Mouse (Mus musculus) CH12.LX (cell line): ENCODE data around the gene Nr1i3. TPM values are rescaled to one million over a fixed set of nuclear protein-coding genes. Genes with fewer than 3 reads are reported as not detected.
A peak's percentile ranks its signal among the peaks of the same experiment; 100 is the strongest.

Source experiments
- DNase-seq: peaks from one replicate; pipeline ENCODE4 v3.0.0-alpha.2; 2013; ENCODE audit errors: extremely low read depth
- H3K27ac ChIP-seq: 2 replicates; pipeline ENCODE4 v1.5.1; 2012; ENCODE audit warnings: low read depth, mild to moderate bottlenecking, control low read depth, moderate library complexity; ENCODE audit not compliant: insufficient read depth
- H3K27me3 ChIP-seq: replicated peaks from 2 replicates; pipeline ENCODE3; 2012; ENCODE audit warnings: inconsistent platforms
- H3K36me3 ChIP-seq, 2 experiments: replicated peaks in 1 of 2; 2 replicates each; pipeline versions ENCODE3 to v1.6.1; 2012; ENCODE audit warnings: inconsistent platforms in 1 of 2, low read length in 1 of 2, mild to moderate bottlenecking in 1 of 2, mixed read lengths in 1 of 2, moderate library complexity in 1 of 2; ENCODE audit not compliant: control insufficient read depth in 1 of 2, insufficient read depth in 1 of 2
- H3K4me1 ChIP-seq, 2 experiments: 2 replicates each; pipeline ENCODE4 v1.6.1; 2012; ENCODE audit warnings: inconsistent platforms in 1 of 2, moderate library complexity in 1 of 2; ENCODE audit not compliant: insufficient read depth in 2 of 2, control insufficient read depth in 1 of 2
- H3K4me2 ChIP-seq: 2 replicates; pipeline ENCODE4 v1.6.1; 2012; ENCODE audit warnings: low read depth, mild to moderate bottlenecking, control low read depth; ENCODE audit not compliant: poor library complexity, insufficient read depth, severe bottlenecking
- H3K4me3 ChIP-seq, 3 experiments: fragments of 150-350 bp in 1 of 3; sonication (generic) in 1 of 3; replicated peaks in 1 of 3; 2 replicates each; pipeline versions ENCODE3 to v1.5.1; 2011 to 2012; ENCODE audit warnings: low read depth in 2 of 3, low read length in 2 of 3, mild to moderate bottlenecking in 2 of 3, moderate library complexity in 2 of 3, control low read depth in 1 of 3, improper control_type of control experiment in 1 of 3, inconsistent platforms in 1 of 3, mixed read lengths in 1 of 3; ENCODE audit not compliant: poor library complexity in 1 of 3
- H3K79me2 ChIP-seq: replicated peaks from 2 replicates; pipeline ENCODE4 v1.6.1; 2012; ENCODE audit warnings: mild to moderate bottlenecking, moderate library complexity; ENCODE audit not compliant: control insufficient read depth, poor library complexity, insufficient read depth, severe bottlenecking; ENCODE audit errors: extremely low read depth
- H3K9ac ChIP-seq: 2 replicates; pipeline ENCODE4 v1.6.1; 2012; ENCODE audit warnings: low read depth, mild to moderate bottlenecking, control low read depth, moderate library complexity; ENCODE audit not compliant: insufficient read depth
- H3K9me3 ChIP-seq: replicated peaks from 2 replicates; pipeline ENCODE3; 2012; ENCODE audit warnings: low read length, inconsistent platforms, mixed read lengths
- BHLHE40 ChIP-seq: IDR thresholded peaks from 2 replicates; pipeline ENCODE4 v1.6.1; 2011; ENCODE audit warnings: mild to moderate bottlenecking, low read depth, low read length, improper control_type of control experiment
- E2F4 ChIP-seq: IDR thresholded peaks from 2 replicates; pipeline ENCODE4 v1.6.1; 2011; ENCODE audit warnings: low read depth, low read length, improper control_type of control experiment; ENCODE audit not compliant: insufficient replicate concordance
- ELF1 ChIP-seq: IDR thresholded peaks from 2 replicates; pipeline ENCODE4 v1.6.1; 2014; ENCODE audit warnings: low read depth, mild to moderate bottlenecking, inconsistent platforms, low read length, improper control_type of control experiment
- HCFC1 ChIP-seq: IDR thresholded peaks from 2 replicates; pipeline ENCODE4 v1.6.1; 2012; ENCODE audit warnings: low read depth, mild to moderate bottlenecking, inconsistent platforms, low read length, improper control_type of control experiment
- JUND ChIP-seq: conservative IDR thresholded peaks from 2 replicates; pipeline ENCODE4 v1.6.1; 2011; ENCODE audit warnings: low read depth, low read length, improper control_type of control experiment
- MAFK ChIP-seq: IDR thresholded peaks from 2 replicates; pipeline ENCODE4 v1.6.1; 2011; ENCODE audit warnings: low read length, improper control_type of control experiment; ENCODE audit not compliant: insufficient replicate concordance
- MAX ChIP-seq: IDR thresholded peaks from 2 replicates; pipeline ENCODE4 v1.6.1; 2011; ENCODE audit warnings: low read length, improper control_type of control experiment
- MAZ ChIP-seq: IDR thresholded peaks from 2 replicates; pipeline ENCODE4 v1.6.1; 2012; ENCODE audit warnings: low read depth, mild to moderate bottlenecking, inconsistent platforms, low read length, improper control_type of control experiment, moderate library complexity
- MXI1 ChIP-seq: IDR thresholded peaks from 2 replicates; pipeline ENCODE4 v1.6.1; 2011; ENCODE audit warnings: mild to moderate bottlenecking, low read depth, low read length, improper control_type of control experiment
- MYC ChIP-seq: IDR thresholded peaks from 2 replicates; pipeline ENCODE4 v1.6.1; 2011; ENCODE audit warnings: low read depth, mild to moderate bottlenecking, improper control_type of control experiment, low read length
- POLR2A ChIP-seq: IDR thresholded peaks from 2 replicates; pipeline ENCODE4 v1.6.1; 2011; ENCODE audit warnings: low read depth, mild to moderate bottlenecking, improper control_type of control experiment, low read length
- POLR2AphosphoS2 ChIP-seq: IDR thresholded peaks from 2 replicates; pipeline ENCODE4 v1.6.1; 2011; ENCODE audit warnings: low read depth, low read length, improper control_type of control experiment
- SIN3A ChIP-seq: IDR thresholded peaks from 2 replicates; pipeline ENCODE4 v1.6.1; 2012; ENCODE audit warnings: low read length, improper control_type of control experiment, inconsistent platforms
- SMC3 ChIP-seq: IDR thresholded peaks from 2 replicates; pipeline ENCODE4 v1.6.1; 2011; ENCODE audit warnings: low read depth, low read length, improper control_type of control experiment
- USF1 ChIP-seq: IDR thresholded peaks from 2 replicates; pipeline ENCODE4 v1.6.1; 2014; ENCODE audit warnings: low read depth, mild to moderate bottlenecking, inconsistent platforms, low read length, improper control_type of control experiment
- ZC3H11A ChIP-seq: IDR thresholded peaks from 2 replicates; pipeline ENCODE4 v1.6.1; 2012; ENCODE audit warnings: low read depth, mild to moderate bottlenecking, inconsistent platforms, low read length, improper control_type of control experiment
- dilution Hi-C: fragments of 300-500 bp; cut with MboI; formaldehyde crosslinking; loops from 2 replicates; pipeline ENCODE4 v1.14.3; 2020; ENCODE audit warnings: low sequenced_read_pairs; ENCODE audit not compliant: extremely low pct_unique_long_range_greater_than_20kb, extremely low pct_ligation_motif_present
- in situ Hi-C: fragments of 300-500 bp; cut with MboI; formaldehyde crosslinking; loops from 3 replicates; pipeline ENCODE4 v1.14.3; 2019; ENCODE audit warnings: low sequenced_read_pairs, low pct_ligation_motif_present, low pct_unique_long_range_greater_than_20kb, mixed read lengths
- polyA plus RNA-seq: library from polyadenylated mRNA; unstranded; fragments of >175 nt; gene quantifications from 2 replicates; pipeline ENCODE4 v1.2.1, GENCODE M21; 2012; ENCODE audit warnings: low read depth; ENCODE audit not compliant: insufficient read length
- total RNA-seq, 2 experiments: library from RNA; depleted of rRNA; stranded (reverse); fragments of 300-350 nt in 1 of 2; fragments of >200 nt in 1 of 2; gene quantifications; 2 replicates each; pipeline ENCODE4 v1.2.3; 2012 to 2014

The Nr1i3 gene
- total and polyA plus RNA-seq, 3 experiments = 0.23 to 1.2 TPM; not detected in 1

GRCm38 (mm10) chr1:171247916-171248315 is 34.1 kb downstream of the Nr1i3 start:
- no peak overlapping the region for H3K27ac ChIP-seq

GRCm38 (mm10) chr1:171248386-171249226 is 34.8 kb downstream of the Nr1i3 start:
- H3K4me2 ChIP-seq = no peak overlapping the region
- H3K79me2 ChIP-seq = peaks cover 20% of the 10 kb centered on the region
- no peaks in the 10 kb centered on the region for H3K9me3 ChIP-seq
- H3K27me3 ChIP-seq = peaks cover 11% of the 10 kb centered on the region
- dilution Hi-C loops (no loop called here), in situ Hi-C loops (no loop called here)
- H3K4me1 ChIP-seq = peaks cover 17 to 51% of the 10 kb centered on the region in 2 experiments
- DNase-seq = no peak
- TF ChIP-seq ELF1 = 0 out of 2 replicates have a peak, but pooled peaks have one; percentile 8
- peak; percentile 64 for TF ChIP-seq HCFC1
- no peak for TF ChIP-seq E2F4
- H3K9ac ChIP-seq = 0 out of 2 replicates have a peak overlapping the region, but pooled peaks have one; percentile 8
- peaks cover 11 to 18% of the 10 kb centered on the region in 2 experiments for H3K36me3 ChIP-seq
- peak overlapping the region in 1 of 3 experiments; percentile 46 for H3K4me3 ChIP-seq
- H3K27ac ChIP-seq = no peak overlapping the region; the same call in 1 of the 2 replicates

More at GRCm38 (mm10) chr1:171247916-171248315, 34.1 kb downstream of the Nr1i3 start:
- in situ Hi-C loops (no loop called here), dilution Hi-C loops (no loop called here)
- H3K9me3 ChIP-seq = no peaks in the 10 kb centered on the region
- H3K4me2 ChIP-seq = peak overlapping the region; percentile 64; the same call in 1 of the 2 replicates
- H3K4me1 ChIP-seq = peaks cover 17 to 51% of the 10 kb centered on the region in 2 experiments
- no peak for DNase-seq
- peaks cover 17 to 25% of the 10 kb centered on the region in 2 experiments for H3K36me3 ChIP-seq
- H3K4me3 ChIP-seq = no peak overlapping the region
- TF ChIP-seq SIN3A (no peak), MYC (no peak), POLR2AphosphoS2 (no peak), HCFC1 (no peak), BHLHE40 (no peak), MAX (no peak), MAZ (no peak), ZC3H11A (no peak), MXI1 (no peak), POLR2A (no peak), USF1 (no peak), SMC3 (no peak), JUND (no peak), MAFK (no peak)
- TF ChIP-seq, all 38 proteins: peak for 0
- Histone ChIP-seq H3K79me2 (peaks cover 20% of the 10 kb centered on the region), H3K9ac (no peak overlapping the region), H3K27me3 (peaks cover 6% of the 10 kb centered on the region)
